Mouse (Mus musculus): ENCODE data around the gene Cdiptos.

Cdiptos gene

GRCm38 (mm10) chr7:126975950-126976866, at the start of gene Cdiptos:
Cdiptos (minus strand) TSS chr7:126976098.
- under 1% methylated on average over 55 of the region's 55 CpGs for WGBS

- WGBS, result 3% methylated on average over 30 of the region's 30 CpGs
Measured at GRCm38 (mm10) chr7:127024755-127025555, 49.1 kb upstream of the Cdiptos start.

GRCm38 (mm10) chr7:127023896-127024690, 48.2 kb upstream of the Cdiptos start:
- WGBS, result 18% methylated on average over 19 of the region's 19 CpGs

GRCm38 (mm10) chr7:127023272-127023691, 47.4 kb upstream of the Cdiptos start:
- WGBS, result 64% methylated on average over 13 of the region's 13 CpGs

GRCm38 (mm10) chr7:127022528-127023271, 46.8 kb upstream of the Cdiptos start:
- 55% methylated on average over 7 of the region's 7 CpGs for WGBS

GRCm38 (mm10) chr7:127021563-127022527, 45.9 kb upstream of the Cdiptos start:
- WGBS, result 52% methylated on average over 5 of the region's 5 CpGs

- 3% methylated on average over 37 of the region's 37 CpGs for WGBS
Measured at GRCm38 (mm10) chr7:127020901-127021562, 45.1 kb upstream of the Cdiptos start, which contains the start of the genes Gm42742 and Prrt2. Gm42742 (minus strand) TSS chr7:127021097. Prrt2 (minus strand) TSS chr7:127021211.

GRCm38 (mm10) chr7:127020491-127020890, 44.6 kb upstream of the Cdiptos start:
- WGBS, result 19% methylated on average over 5 of the region's 5 CpGs

- WGBS, result 33% methylated on average over 3 of the region's 3 CpGs
Measured at GRCm38 (mm10) chr7:127020031-127020430, 44.1 kb upstream of the Cdiptos start.

- WGBS, result 36% methylated on average over 14 of the region's 14 CpGs
Measured at GRCm38 (mm10) chr7:127019306-127019960, 43.5 kb upstream of the Cdiptos start.

GRCm38 (mm10) chr7:127018416-127019305, 42.8 kb upstream of the Cdiptos start:
- WGBS, result 65% methylated on average over 15 of the region's 15 CpGs

GRCm38 (mm10) chr7:127017950-127018345, 42.0 kb upstream of the Cdiptos start:
- WGBS, result 33% methylated on average over 6 of the region's 6 CpGs

- under 1% methylated on average over 39 of the region's 39 CpGs for WGBS
Measured at GRCm38 (mm10) chr7:127016971-127017949, 41.4 kb upstream of the Cdiptos start, which contains the start of gene Pagr1a. Pagr1a (minus strand) TSS chr7:127017352.

- WGBS, result 2% methylated on average over 22 of the region's 22 CpGs
Measured at GRCm38 (mm10) chr7:127016486-127016938, 40.6 kb upstream of the Cdiptos start.

GRCm38 (mm10) chr7:127016481-127016485, 40.4 kb upstream of the Cdiptos start, which contains the start of gene Pagr1b:
Pagr1b (minus strand) TSS chr7:127016484.

GRCm38 (mm10) chr7:127016081-127016480, 40.2 kb upstream of the Cdiptos start:
- whole genome bisulfite sequencing, result 3% methylated on average over 10 of the region's 10 CpGs

GRCm38 (mm10) chr7:127014993-127015392, 39.1 kb upstream of the Cdiptos start:
- WGBS, result 87% methylated on average over 12 of the region's 12 CpGs
